7 mouse cellular contexts compared by ENCODE assay signal in the genomic region with DNA sequence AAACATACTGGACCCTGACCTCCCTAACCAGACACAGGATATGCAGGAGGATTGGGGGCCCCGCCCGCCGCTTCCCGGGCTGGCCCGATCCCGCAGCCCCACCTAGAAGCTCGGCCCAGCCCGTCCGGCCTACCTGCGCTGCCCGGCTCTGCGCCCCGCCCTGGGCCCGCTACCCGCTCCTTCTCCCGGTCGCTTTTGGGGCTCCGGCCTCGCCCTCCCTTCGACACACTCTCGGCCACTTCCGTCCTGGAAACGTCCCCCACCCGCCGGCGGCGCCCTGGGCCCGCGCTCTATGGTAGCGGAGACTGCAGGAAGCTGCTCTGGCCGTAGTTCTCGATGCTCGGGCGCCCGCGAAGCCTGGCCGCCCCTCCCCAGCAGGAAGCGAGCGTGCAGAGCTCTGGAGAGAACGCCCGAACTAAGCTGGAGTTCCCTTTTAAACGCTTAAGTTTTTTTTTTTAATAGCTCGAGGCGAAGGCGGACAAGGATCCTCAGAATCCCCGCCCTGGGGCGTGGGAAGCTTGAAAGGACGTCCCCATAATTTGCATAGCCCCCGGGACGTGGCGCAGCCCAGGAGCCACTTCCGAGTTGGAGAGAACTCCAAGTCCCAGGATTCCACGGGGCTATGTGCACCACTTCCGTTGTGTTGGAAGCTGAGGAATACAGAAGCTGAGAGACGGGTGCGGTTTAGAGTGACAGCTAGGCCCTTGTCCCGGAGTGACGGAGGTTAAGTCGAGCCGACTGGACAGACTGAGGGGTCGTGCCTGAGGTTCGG. TPM values are rescaled to one million over a fixed set of nuclear protein-coding genes. Genes with fewer than 3 reads are reported as not detected.
DNase-seq lines count a peak whose midpoint lies in the region; ATAC-seq lines count a peak whose summit lies in the region.

Gene Creb3, plus strand, starts transcription at position 336 of the 772 bp plus-strand sequence.
Gene Tln1, minus strand, starts transcription at position 695 of the 772 bp plus-strand sequence.

- H3K27ac ChIP-seq in intestine, embryonic 15.5 days = peak within 1 kb of the TSS; percentile 100
- peak within 1 kb of the TSS; percentile 96 for H3K27ac ChIP-seq in midbrain, embryonic 10.5 days (replicated peaks)

- H3K4me1 ChIP-seq in intestine, embryonic 15.5 days (replicated peaks) = peaks cover 49% of the 10 kb centered on the region
- peaks cover 54% of the 10 kb centered on the region for H3K4me1 ChIP-seq in midbrain, embryonic 10.5 days

- peak within 1 kb of the TSS; percentile 65 for H3K4me3 ChIP-seq in intestine, embryonic 15.5 days (replicated peaks)
- peak within 1 kb of the TSS; percentile 94 for H3K4me3 ChIP-seq in midbrain, embryonic 10.5 days

- peaks cover 24% of the 10 kb centered on the region for H3K36me3 ChIP-seq in intestine, embryonic 15.5 days
- peaks cover 39% of the 10 kb centered on the region for H3K36me3 ChIP-seq in midbrain, embryonic 10.5 days

- H3K4me2 ChIP-seq in intestine, embryonic 15.5 days (replicated peaks) = peak within 1 kb of the TSS; percentile 76

- WGBS in intestine, embryonic 15.5 days = under 1% methylated on average over 62 of the region's 62 CpGs
- WGBS in midbrain, embryonic 10.5 days = under 1% methylated on average over 62 of the region's 62 CpGs

- intact Hi-C loops in gastrocnemius, postnatal 36 days (cut with DNase I) = loop anchor here (2.0 kb wide), 1 partner anchor 17 kb away; the partner anchor contains the start of genes Gba2 and Rgp1
- intact Hi-C loops in left cerebral cortex, postnatal 25 days (cut with DNase I) = loop anchor here (1.0 to 10.0 kb wide), 4 partner anchors 16 to 527 kb away; partner anchors contain the start of genes Ccdc107, Gba2, Rgp1 and Stoml2

- ATAC-seq in intestine, embryonic 15.5 days = peak; percentile 94

- no peaks in the 10 kb centered on the region for H3K9me3 ChIP-seq in intestine, embryonic 15.5 days
- no peaks in the 10 kb centered on the region for H3K9me3 ChIP-seq in midbrain, embryonic 10.5 days (replicated peaks)

- no peaks in the 10 kb centered on the region for H3K27me3 ChIP-seq in intestine, embryonic 15.5 days (replicated peaks)
- no peaks in the 10 kb centered on the region for H3K27me3 ChIP-seq in midbrain, embryonic 10.5 days (ENCODE audit: low read depth, poor library complexity, severe bottlenecking)

- peak within 1 kb of the TSS; percentile 88 for H3K9ac ChIP-seq in intestine, embryonic 15.5 days

- peak; percentile 97 for DNase-seq in adrenal gland, adult 2 months
- peak; percentile 89 for DNase-seq in embryo, embryonic 11.5 days (ENCODE audit: low read depth, low spot score)
- peak; percentile 88 to 94 for DNase-seq in gastrocnemius, postnatal 36 days
- DNase-seq in left cerebral cortex, postnatal 25 days (ENCODE audit: low spot score in 2 of 2) = peak; percentile 93 to 99
- peak; percentile 94 for DNase-seq in midbrain, embryonic 10.5 days (ENCODE audit: low spot score)
- peak; percentile 87 for DNase-seq in right cerebral cortex, postnatal 4 days

RNA-seq across cellular contexts. Expression of gene Creb3, which starts in this region (rescaled TPM):
- 100 to 1,000 TPM; 123 to 178 TPM for total RNA-seq in adrenal gland, adult 2 months (2021)
- 178 and 207 TPM in 2 replicates for polyA plus RNA-seq in adrenal gland, adult 2 months (2012; rRNA removed)
- 10 to 100 TPM; 31.5 to 38.3 TPM for total RNA-seq in gastrocnemius, postnatal 36 days (2021)
- 62.7 and 69.5 TPM in 2 replicates for polyA plus RNA-seq in intestine, embryonic 15.5 days (2015; fragmentation: Nextera tagmentation; extraction: Ambion mirVana)
- 10 to 100 TPM; 77.0 to 77.3 TPM for total RNA-seq in left cerebral cortex, postnatal 25 days (2021)
- 43.1 and 49.1 TPM in 2 replicates for polyA plus RNA-seq in midbrain, embryonic 10.5 days (2016; fragmentation: Nextera tagmentation; extraction: Ambion mirVana)

RNA-seq across cellular contexts. Expression of gene Tln1, which starts in this region (rescaled TPM):
- total RNA-seq in adrenal gland, adult 2 months (2021) = 100 to 1,000 TPM; 167 to 207 TPM
- polyA plus RNA-seq in adrenal gland, adult 2 months (2012; rRNA removed) = 132 and 174 TPM in 2 replicates
- 10 to 100 TPM; 53.6 to 55.2 TPM for total RNA-seq in gastrocnemius, postnatal 36 days (2021)
- 61.4 and 61.9 TPM in 2 replicates for polyA plus RNA-seq in intestine, embryonic 15.5 days (2015; fragmentation: Nextera tagmentation; extraction: Ambion mirVana)
- 10 to 100 TPM; 51.7 to 53.4 TPM for total RNA-seq in left cerebral cortex, postnatal 25 days (2021)
- polyA plus RNA-seq in midbrain, embryonic 10.5 days (2016; fragmentation: Nextera tagmentation; extraction: Ambion mirVana) = 43.3 and 47.2 TPM in 2 replicates

Comparison
In these comparisons a context has a peak if more than half of its experiments do, and no peak if none do; other contexts are left out.
1. Peak in every context shown above with its lines: DNase-seq, ATAC-seq, H3K4me3 ChIP-seq and H3K27ac ChIP-seq.